Mouse (Mus musculus): ENCODE data around the gene Plcd3. TPM values are rescaled to one million over a fixed set of nuclear protein-coding genes. Genes with fewer than 3 reads are reported as not detected.

Plcd3 gene
- polyA plus RNA-seq, 1 experiment = 11.8 TPM

GRCm38 (mm10) chr11:103051249-103051691 is 50.2 kb downstream of the Plcd3 start:
- peak; percentile 47 to 56 for DNase-seq
- Histone ChIP-seq H3K4me3 (replicated peaks; ENCODE audit: insufficient read depth, low read depth, low read length) (no peak overlapping the region), H3K27ac (ENCODE audit: insufficient read depth, low read length) (no peak overlapping the region), H3K27me3 (ENCODE audit: control insufficient read depth, insufficient read depth, low read length) (no peaks in the 10 kb centered on the region), H3K4me1 (ENCODE audit: control insufficient read depth, insufficient read depth, low read length) (peaks cover 5% of the 10 kb centered on the region; the same call in 1 of the 2 replicates)
- TF ChIP-seq CTCF (IDR thresholded peaks at IDR 0.05; ENCODE audit: borderline replicate concordance, insufficient read depth, low read depth, low read length) (no peak), POLR2A (IDR thresholded peaks at IDR 0.05; ENCODE audit: borderline replicate concordance, insufficient read depth, low read length) (no peak)
- 63% methylated on average over 8 of the region's 8 CpGs for WGBS

- DNase-seq = peak; percentile 59 to 64
- WGBS = 11% methylated on average over 9 of the region's 9 CpGs
- Histone ChIP-seq H3K27me3 (ENCODE audit: control insufficient read depth, insufficient read depth, low read length) (no peaks in the 10 kb centered on the region), H3K4me1 (ENCODE audit: control insufficient read depth, insufficient read depth, low read length) (peaks cover 5% of the 10 kb centered on the region; the same call in 1 of the 2 replicates), H3K4me3 (replicated peaks; ENCODE audit: insufficient read depth, low read depth, low read length) (no peak overlapping the region), H3K27ac (ENCODE audit: insufficient read depth, low read length) (peak overlapping the region; percentile 13; the same call in 1 of the 2 replicates)
- TF ChIP-seq CTCF (IDR thresholded peaks at IDR 0.05; ENCODE audit: borderline replicate concordance, insufficient read depth, low read depth, low read length) (no peak), POLR2A (IDR thresholded peaks at IDR 0.05; ENCODE audit: borderline replicate concordance, insufficient read depth, low read length) (no peak)
These were observed 51.3 kb downstream of the Plcd3 start for GRCm38 (mm10) chr11:103050153-103050552.

- DNase-seq = no peak
- Histone ChIP-seq H3K27ac (ENCODE audit: insufficient read depth, low read length) (no peak overlapping the region), H3K4me3 (replicated peaks; ENCODE audit: insufficient read depth, low read depth, low read length) (no peak overlapping the region), H3K4me1 (ENCODE audit: control insufficient read depth, insufficient read depth, low read length) (peaks cover 5% of the 10 kb centered on the region; the same call in 1 of the 2 replicates), H3K27me3 (ENCODE audit: control insufficient read depth, insufficient read depth, low read length) (no peaks in the 10 kb centered on the region)
- no peak for TF ChIP-seq POLR2A (IDR thresholded peaks at IDR 0.05; ENCODE audit: borderline replicate concordance, insufficient read depth, low read length)
- no peak for TF ChIP-seq CTCF (IDR thresholded peaks at IDR 0.05; ENCODE audit: borderline replicate concordance, insufficient read depth, low read depth, low read length)
- 95% methylated on average over 5 of the region's 5 CpGs for WGBS
These were observed 51.8 kb downstream of the Plcd3 start for GRCm38 (mm10) chr11:103049611-103050010.

GRCm38 (mm10) chr11:103046286-103046685 is 55.2 kb downstream of the Plcd3 start:
- no peak for DNase-seq
- Histone ChIP-seq H3K27me3 (ENCODE audit: control insufficient read depth, insufficient read depth, low read length) (no peaks in the 10 kb centered on the region), H3K4me1 (ENCODE audit: control insufficient read depth, insufficient read depth, low read length) (peaks cover 7% of the 10 kb centered on the region; the same call in 1 of the 2 replicates), H3K4me3 (replicated peaks; ENCODE audit: insufficient read depth, low read depth, low read length) (no peak overlapping the region), H3K27ac (ENCODE audit: insufficient read depth, low read length) (no peak overlapping the region)
- TF ChIP-seq POLR2A (IDR thresholded peaks at IDR 0.05; ENCODE audit: borderline replicate concordance, insufficient read depth, low read length) (no peak), CTCF (IDR thresholded peaks at IDR 0.05; ENCODE audit: borderline replicate concordance, insufficient read depth, low read depth, low read length) (no peak)
- 53% methylated on average over 8 of the region's 8 CpGs for WGBS

GRCm38 (mm10) chr11:103043982-103044381 is 57.5 kb downstream of the Plcd3 start:
- WGBS = 95% methylated on average over 3 of the region's 3 CpGs
- TF ChIP-seq CTCF (IDR thresholded peaks at IDR 0.05; ENCODE audit: borderline replicate concordance, insufficient read depth, low read depth, low read length) (no peak), POLR2A (IDR thresholded peaks at IDR 0.05; ENCODE audit: borderline replicate concordance, insufficient read depth, low read length) (no peak)
- no peak overlapping the region for H3K27ac ChIP-seq (ENCODE audit: insufficient read depth, low read length)
- H3K4me1 ChIP-seq (ENCODE audit: control insufficient read depth, insufficient read depth, low read length) = peaks cover 2% of the 10 kb centered on the region; the same call in 1 of the 2 replicates
- DNase-seq = no peak
- H3K4me3 ChIP-seq (replicated peaks; ENCODE audit: insufficient read depth, low read depth, low read length) = no peak overlapping the region
- no peaks in the 10 kb centered on the region for H3K27me3 ChIP-seq (ENCODE audit: control insufficient read depth, insufficient read depth, low read length)

- no peak overlapping the region for H3K27ac ChIP-seq (ENCODE audit: insufficient read depth, low read length)
- H3K27me3 ChIP-seq (ENCODE audit: control insufficient read depth, insufficient read depth, low read length) = no peaks in the 10 kb centered on the region
- no peak for DNase-seq
- 54% methylated on average over 4 of the region's 4 CpGs for WGBS
- TF ChIP-seq CTCF (IDR thresholded peaks at IDR 0.05; ENCODE audit: borderline replicate concordance, insufficient read depth, low read depth, low read length) = no peak
- no peak overlapping the region for H3K4me3 ChIP-seq (replicated peaks; ENCODE audit: insufficient read depth, low read depth, low read length)
- H3K4me1 ChIP-seq (ENCODE audit: control insufficient read depth, insufficient read depth, low read length) = peaks cover 2% of the 10 kb centered on the region; the same call in 1 of the 2 replicates
These were observed 58.6 kb downstream of the Plcd3 start for GRCm38 (mm10) chr11:103042828-103043227.

GRCm38 (mm10) chr11:103038037-103038436 is 63.4 kb downstream of the Plcd3 start:
- Histone ChIP-seq H3K4me1 (ENCODE audit: control insufficient read depth, insufficient read depth, low read length) (peaks cover 5% of the 10 kb centered on the region), H3K4me3 (replicated peaks; ENCODE audit: insufficient read depth, low read depth, low read length) (no peak overlapping the region), H3K27me3 (ENCODE audit: control insufficient read depth, insufficient read depth, low read length) (no peaks in the 10 kb centered on the region), H3K27ac (ENCODE audit: insufficient read depth, low read length) (no peak overlapping the region)
- TF ChIP-seq POLR2A (IDR thresholded peaks at IDR 0.05; ENCODE audit: borderline replicate concordance, insufficient read depth, low read length) (no peak), CTCF (IDR thresholded peaks at IDR 0.05; ENCODE audit: borderline replicate concordance, insufficient read depth, low read depth, low read length) (no peak)
- DNase-seq = no peak
- whole genome bisulfite sequencing = 40% methylated on average over 6 of the region's 6 CpGs

- Histone ChIP-seq H3K4me1 (ENCODE audit: control insufficient read depth, insufficient read depth, low read length) (peaks cover 11% of the 10 kb centered on the region), H3K4me3 (replicated peaks; ENCODE audit: insufficient read depth, low read depth, low read length) (no peak overlapping the region), H3K27me3 (ENCODE audit: control insufficient read depth, insufficient read depth, low read length) (no peaks in the 10 kb centered on the region), H3K27ac (ENCODE audit: insufficient read depth, low read length) (no peak overlapping the region)
- TF ChIP-seq POLR2A (IDR thresholded peaks at IDR 0.05; ENCODE audit: borderline replicate concordance, insufficient read depth, low read length) = no peak
- TF ChIP-seq CTCF (IDR thresholded peaks at IDR 0.05; ENCODE audit: borderline replicate concordance, insufficient read depth, low read depth, low read length) = no peak
- WGBS = 68% methylated on average over 8 of the region's 8 CpGs
- DNase-seq = no peak
These were observed 64.5 kb downstream of the Plcd3 start for GRCm38 (mm10) chr11:103036881-103037465.
